Mouse (Mus musculus) hindbrain, embryonic 16.5 days (tissue): ENCODE data around the gene Gimap7. TPM values are rescaled to one million over a fixed set of nuclear protein-coding genes. Genes with fewer than 3 reads are reported as not detected.

Experiments
- polyA plus RNA-seq: library from polyadenylated mRNA; unstranded; fragments of >200 nt; fragmentation: Nextera tagmentation; extraction: Ambion mirVana; gene quantifications from 2 replicates; pipeline ENCODE4 v1.2.1, GENCODE M21; 2015

The Gimap7 gene
- polyA plus RNA-seq, 1 experiment from 2014 or later: not detected

Other genes starting within 250 kb of the Gimap7 start
- gene Atp6v0e2, start 181.0 kb upstream of the Gimap7 start, polyA plus RNA-seq: 358 and 389 TPM in 2 replicates
- gene Lrrc61, start 163.8 kb upstream of the Gimap7 start, polyA plus RNA-seq: 20.7 and 29.5 TPM in 2 replicates
- gene Rarres2, start 145.8 kb upstream of the Gimap7 start, polyA plus RNA-seq: 7.8 and 8.2 TPM in 2 replicates
- not detected in 2 replicates for gene Gm45021, start 129.0 kb upstream of the Gimap7 start, polyA plus RNA-seq
- gene Repin1, start 124.7 kb upstream of the Gimap7 start, polyA plus RNA-seq: 41.9 and 45.6 TPM in 2 replicates
- gene Gm44965, start 124.7 kb upstream of the Gimap7 start, polyA plus RNA-seq: 0.87 TPM in 1 of 2 replicates, not detected in the other
- 11.4 and 13.8 TPM in 2 replicates for gene Zfp775, start 116.6 kb upstream of the Gimap7 start, polyA plus RNA-seq
- 31.7 and 34.3 TPM in 2 replicates for gene AI854703, start 91.9 kb upstream of the Gimap7 start, polyA plus RNA-seq
- 0.59 and 0.71 TPM in 2 replicates for gene Gimap8, start 71.4 kb upstream of the Gimap7 start, polyA plus RNA-seq
- gene Gimap9, start 42.5 kb upstream of the Gimap7 start, polyA plus RNA-seq: 1.8 and 2.3 TPM in 2 replicates
- 1.3 and 2.3 TPM in 2 replicates for gene Gimap4, start 34.1 kb upstream of the Gimap7 start, polyA plus RNA-seq
- 7.5 and 8.1 TPM in 2 replicates for gene Gimap6, start 10.4 kb upstream of the Gimap7 start, polyA plus RNA-seq
- gene Gm28053, start within 50 bp of the Gimap7 start, polyA plus RNA-seq: 1.0 and 1.4 TPM in 2 replicates
- gene Gimap1, start 20.4 kb downstream of the Gimap7 start, polyA plus RNA-seq: 4.8 and 5.7 TPM in 2 replicates
- 1.5 and 1.8 TPM in 2 replicates for gene Gimap5, start 27.6 kb downstream of the Gimap7 start, polyA plus RNA-seq
- gene Gimap3, start 52.2 kb downstream of the Gimap7 start, polyA plus RNA-seq: not detected in 2 replicates
- gene Tmem176a, start 122.3 kb downstream of the Gimap7 start, polyA plus RNA-seq: 28.1 and 30.8 TPM in 2 replicates
- 140 and 143 TPM in 2 replicates for gene Tmem176b, start 122.9 kb downstream of the Gimap7 start, polyA plus RNA-seq
- gene Aoc1, start 154.3 kb downstream of the Gimap7 start, polyA plus RNA-seq: not detected in 2 replicates
- not detected in 2 replicates for gene 1600015I10Rik, start 211.3 kb downstream of the Gimap7 start, polyA plus RNA-seq